Mouse (Mus musculus) spleen, adult 2 months (tissue): ENCODE results near the gene Tex13c1. TPM values are rescaled to one million over a fixed set of nuclear protein-coding genes. Genes with fewer than 3 reads are reported as not detected.

ENCODE experiments used
- DNase-seq, 2 experiments: peaks; one replicate each; pipeline versions ENCODE4 v3.0.0 to v3.0.0-alpha.2; 2012 to 2021; ENCODE audit warnings: low spot score in 2 of 2, low read depth in 1 of 2
- H3K27ac ChIP-seq: fragments of 200-500 bp; 2 replicates; pipeline ENCODE4 v1.5.1; 2012; ENCODE audit warnings: low read length, inconsistent platforms; ENCODE audit not compliant: insufficient read depth
- H3K27me3 ChIP-seq: fragments of 200-500 bp; 2 replicates; pipeline ENCODE4 v1.6.1; 2012; ENCODE audit warnings: mild to moderate bottlenecking, moderate library complexity, low read length, inconsistent platforms; ENCODE audit not compliant: control insufficient read depth, insufficient read depth
- H3K36me3 ChIP-seq: fragments of 200-500 bp; 2 replicates; pipeline ENCODE4 v1.6.1; 2012; ENCODE audit warnings: mild to moderate bottlenecking, low read length, inconsistent platforms; ENCODE audit not compliant: control insufficient read depth, insufficient read depth
- H3K4me1 ChIP-seq: fragments of 200-500 bp; 2 replicates; pipeline ENCODE4 v1.6.1; 2011; ENCODE audit warnings: inconsistent platforms; ENCODE audit not compliant: control insufficient read depth, insufficient read depth, insufficient read length
- H3K4me3 ChIP-seq: fragments of 200-500 bp; 2 replicates; pipeline ENCODE4 v1.5.1; 2011; ENCODE audit warnings: mild to moderate bottlenecking, inconsistent platforms; ENCODE audit not compliant: insufficient read depth, insufficient read length; ENCODE audit errors: extremely low read depth
- CTCF ChIP-seq: fragments of 200-500 bp; IDR thresholded peaks from 2 replicates; pipeline ENCODE4 v1.5.1; 2011; ENCODE audit warnings: mild to moderate bottlenecking, inconsistent platforms; ENCODE audit not compliant: insufficient read depth, insufficient read length, insufficient replicate concordance; ENCODE audit errors: extremely low read depth
- POLR2A ChIP-seq: fragments of 200-500 bp; IDR thresholded peaks from 2 replicates; pipeline ENCODE4 v1.6.1; 2011; ENCODE audit warnings: low read depth, low read length, inconsistent platforms
- WGBS: fragments of 180-500 bp; shearing (Covaris S2); methylation state at CpG from one replicate; pipeline ENCODE4 v1.1.7; 2018; 5-methylcytosine and 5-hydroxymethylcytosine counted together
- polyA plus RNA-seq: library from polyadenylated mRNA; depleted of rRNA; stranded (reverse); fragments of >200 nt; gene quantifications from 2 replicates; pipeline ENCODE4 v1.2.3, GENCODE M21; 2012; rRNA removed

Gene Tex13c1
- polyA plus RNA-seq = not detected in 2 replicates

- no peaks in the 10 kb centered on the region for H3K4me1 ChIP-seq
- TF ChIP-seq POLR2A = no peak
- TF ChIP-seq CTCF = no peak
- whole genome bisulfite sequencing = 75% methylated on average over 3 of the region's 3 CpGs
- no peak within 1 kb of the TSS for H3K4me3 ChIP-seq
- H3K27me3 ChIP-seq = no peaks in the 10 kb centered on the region
- no peak for DNase-seq
- H3K36me3 ChIP-seq = no peaks in the 10 kb centered on the region
- H3K27ac ChIP-seq = no peak within 1 kb of the TSS
These were observed at the start of gene Tex13c1 for GRCm38 (mm10) chrX:43590860-43591259. Gene Tex13c1, plus strand, starts transcription at chrX:43591160.

Other genes with a start within 250 kb of the Tex13c1 start
- gene Tenm1, start 162.0 kb upstream of the Tex13c1 start, polyA plus RNA-seq = 0.01 TPM in 1 of 2 replicates, not detected in the other